Mouse (Mus musculus) adrenal gland, adult 8-10 months (tissue): Measurements from ENCODE around the gene Tigit. TPM values are rescaled to one million over a fixed set of nuclear protein-coding genes. Genes with fewer than 3 reads are reported as not detected.

Source experiments
- DNase-seq: peaks from one replicate; pipeline ENCODE4 v3.0.0; 2022
- microRNA-seq, 2 experiments: library from miRNA; unstranded; fragments of <30 nt; microRNA quantifications; one replicate each; pipeline ENCODE4 v1.2.0; 2022
- total RNA-seq, 4 experiments: library from RNA; stranded (reverse); gene quantifications; 2 replicates each; pipeline ENCODE4 v1.2.4; 2022

The Tigit gene
- total RNA-seq, 4 experiments from 2014 or later = 0.32 TPM; not detected in 3

GRCm38 (mm10) chr16:43618286-43618685, 45.7 kb downstream of the Tigit start:
- DNase-seq = no peak

DNA sequence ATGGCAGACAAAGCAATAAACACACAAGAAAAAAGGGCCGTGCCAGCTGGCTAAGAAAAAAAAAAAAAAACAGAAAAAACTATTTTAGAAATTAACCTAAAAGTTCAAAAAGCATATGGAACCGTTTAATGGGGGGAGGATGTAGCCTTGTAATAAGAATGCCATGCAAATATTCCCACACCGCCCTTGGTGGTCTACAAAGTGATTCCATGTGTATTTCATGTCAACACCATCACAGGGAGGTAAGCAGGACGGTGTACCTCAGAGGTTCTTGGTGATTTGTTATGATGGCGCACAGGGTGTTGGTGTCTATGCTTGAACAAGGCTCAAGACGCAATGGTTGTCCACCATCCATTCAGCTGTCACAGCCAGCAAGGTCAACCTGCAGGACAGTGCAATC, 46.6 kb downstream of the Tigit start:
- DNase-seq = no peak

DNA sequence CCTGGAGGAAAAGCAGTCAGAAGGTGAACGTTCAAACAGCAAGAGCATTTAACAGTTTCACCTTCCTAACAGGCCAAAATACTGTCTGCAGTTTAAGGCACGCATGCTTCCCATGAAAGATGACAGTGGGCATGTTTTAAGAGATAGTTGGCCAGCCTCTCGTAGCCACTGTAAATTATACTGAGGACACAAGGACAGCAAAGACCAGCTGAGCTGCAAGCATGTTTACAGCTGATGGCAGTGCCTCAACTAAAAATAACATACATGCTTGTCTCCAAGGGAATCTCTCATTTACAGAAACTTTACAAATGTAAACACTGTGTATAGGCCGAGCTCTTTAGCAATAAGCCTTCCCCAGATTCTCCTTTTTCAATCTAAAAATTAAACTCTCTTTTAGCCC, 47.6 kb downstream of the Tigit start:
- no peak for DNase-seq

GRCm38 (mm10) chr16:43610375-43610774, 53.6 kb downstream of the Tigit start:
- no peak for DNase-seq

- no peak for DNase-seq
Measured at GRCm38 (mm10) chr16:43608066-43608465, 55.9 kb downstream of the Tigit start.

DNA sequence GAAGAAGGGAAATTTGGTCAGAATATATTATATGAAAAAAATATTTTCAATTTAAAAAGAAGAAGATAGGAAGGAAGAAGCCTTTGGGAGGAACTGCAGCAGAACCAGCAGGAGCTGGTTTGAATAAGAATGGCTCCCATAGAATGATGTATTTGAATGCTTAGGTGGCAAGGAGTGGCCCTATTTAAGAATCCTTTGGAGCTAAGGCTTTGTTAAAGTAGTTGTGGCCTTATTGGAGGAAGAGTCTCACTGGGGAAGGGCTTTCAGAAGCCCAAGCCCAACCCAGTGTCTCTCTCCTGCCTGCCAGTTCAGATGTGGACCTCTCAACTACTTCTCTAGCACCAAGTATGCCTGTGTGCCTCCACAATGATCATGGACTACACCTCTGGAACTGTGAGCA, 56.9 kb downstream of the Tigit start:
- DNase-seq = no peak

GRCm38 (mm10) chr16:43604399-43605013, 59.4 kb downstream of the Tigit start:
- no peak for DNase-seq

GRCm38 (mm10) chr16:43603591-43604141, 60.3 kb downstream of the Tigit start:
- no peak for DNase-seq

DNA sequence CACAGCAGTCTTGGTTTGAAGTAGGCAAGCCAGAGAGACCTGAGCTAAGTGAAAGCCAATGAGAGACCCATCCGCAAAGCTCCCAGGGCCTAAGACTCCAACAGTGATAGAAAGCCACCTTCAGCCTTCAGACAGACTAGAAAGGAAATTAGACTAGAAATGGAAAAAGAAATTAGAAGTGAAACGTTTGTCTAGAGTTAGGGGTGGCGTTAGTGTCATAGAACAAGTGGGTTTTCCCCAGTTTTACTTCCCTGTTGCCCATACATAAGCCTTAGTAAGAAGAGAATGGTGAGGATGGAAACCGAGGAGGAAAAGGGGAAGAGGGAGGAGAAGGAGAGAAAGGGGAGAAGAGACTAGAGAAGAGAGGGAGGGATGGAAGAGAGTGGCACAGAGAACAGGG, 61.4 kb downstream of the Tigit start:
- no peak for DNase-seq

DNA sequence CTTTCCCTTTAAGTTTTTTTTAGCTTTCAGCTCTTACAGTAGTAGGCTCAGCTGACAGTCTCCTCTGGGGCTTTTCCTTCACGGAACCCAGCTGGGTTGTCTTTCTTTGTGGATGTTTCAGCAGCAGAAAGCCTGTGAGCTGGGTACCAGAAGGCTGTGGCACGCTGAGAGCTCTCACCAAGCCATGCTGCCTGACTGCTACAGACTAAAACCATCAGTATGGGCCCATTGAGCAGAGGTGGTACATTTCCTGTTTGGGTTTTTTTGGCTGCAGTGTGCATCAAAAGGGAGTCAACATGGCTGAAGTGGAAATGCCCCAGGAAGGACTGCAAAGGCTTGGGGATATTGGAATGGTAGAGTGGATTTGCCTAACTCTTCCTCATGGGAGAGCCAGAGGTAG, 64.2 kb downstream of the Tigit start:
- no peak for DNase-seq

Small RNAs within 50 kb of the gene (microRNA-seq; reads per million reads assigned to microRNA genes)
- gene Mir568 = 0 reads per million in 2 experiments

Other genes starting within 250 kb of the Tigit start
- not detected for gene Drd3, start 89.9 kb upstream of the Tigit start, total RNA-seq
- 10 to 100 TPM in 1 of 4 experiments, 1 to 10 TPM in 3; 4.7 to 10.4 (median 8.4) TPM for gene Ccdc191, start 225.7 kb upstream of the Tigit start, total RNA-seq